ENCODE assay signal across 27 mouse cellular contexts in the genomic region with DNA sequence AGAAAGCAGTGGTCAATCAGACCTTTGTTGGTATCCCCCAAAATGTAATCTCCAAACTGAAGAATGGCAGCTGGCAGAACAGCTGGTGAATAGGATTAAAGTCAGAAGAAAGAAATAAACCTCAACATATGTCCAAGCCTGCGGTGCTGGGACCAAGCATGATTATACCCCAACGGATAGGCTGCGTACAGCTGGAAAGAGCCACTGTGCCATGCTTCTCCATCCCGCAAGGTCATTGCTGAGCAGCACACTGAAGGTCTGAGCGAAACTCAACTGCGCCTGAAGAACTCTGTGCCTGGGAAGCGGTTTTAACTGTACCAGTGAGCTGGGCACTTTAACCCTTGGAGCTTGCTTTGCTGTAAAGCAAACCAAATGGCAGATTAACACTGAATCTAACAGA.
DNase-seq lines count a peak whose midpoint lies in the region; ATAC-seq lines count a peak whose summit lies in the region.
"Had no signal": no experiment of that assay in that cellular context is flagged by ENCODE, and none has a peak within 500 bp of the region (broad histone marks: within the 10 kb centered on the region; RNA-seq: fewer than 3 reads in every experiment).

No protein-coding gene starts in this region.

- no peaks in the 10 kb centered on the region for H3K9me3 ChIP-seq in forebrain, embryonic 10.5 days
- no peaks in the 10 kb centered on the region for H3K9me3 ChIP-seq in forebrain, embryonic 13.5 days (replicated peaks)
- H3K9me3 ChIP-seq in midbrain, embryonic 12.5 days, result no peaks in the 10 kb centered on the region
- no peaks in the 10 kb centered on the region for H3K9me3 ChIP-seq in midbrain, embryonic 16.5 days (replicated peaks; ENCODE audit: control insufficient read depth, low read length, poor library complexity, severe bottlenecking)
- H3K9me3 ChIP-seq in midbrain, embryonic 14.5 days (ENCODE audit: control insufficient read depth, low read length), result no peaks in the 10 kb centered on the region
- H3K9me3 ChIP-seq: heart, embryonic 10.5 days; hindbrain, embryonic 13.5 days; lung, embryonic 15.5 days had no signal

- no peak overlapping the region for H3K9ac ChIP-seq in forebrain, embryonic 13.5 days
- no peak overlapping the region for H3K9ac ChIP-seq in midbrain, embryonic 12.5 days (replicated peaks)
- H3K9ac ChIP-seq in midbrain, embryonic 16.5 days (ENCODE audit: low read depth, low read length), result no peak overlapping the region
- no peak overlapping the region for H3K9ac ChIP-seq in midbrain, embryonic 14.5 days (replicated peaks; ENCODE audit: low read length)
- H3K9ac ChIP-seq: hindbrain, embryonic 13.5 days; lung, embryonic 15.5 days had no signal

- H3K36me3 ChIP-seq in forebrain, embryonic 10.5 days (replicated peaks), result no peaks in the 10 kb centered on the region
- no peaks in the 10 kb centered on the region for H3K36me3 ChIP-seq in forebrain, embryonic 13.5 days (ENCODE audit: poor library complexity, severe bottlenecking)
- no peaks in the 10 kb centered on the region for H3K36me3 ChIP-seq in midbrain, embryonic 12.5 days
- H3K36me3 ChIP-seq in midbrain, embryonic 16.5 days (ENCODE audit: control insufficient read depth, insufficient read depth, low read length), result no peaks in the 10 kb centered on the region
- H3K36me3 ChIP-seq in midbrain, embryonic 14.5 days (ENCODE audit: control insufficient read depth, insufficient read depth, low read length), result no peaks in the 10 kb centered on the region
- H3K36me3 ChIP-seq: heart, embryonic 10.5 days; hindbrain, embryonic 13.5 days; lung, embryonic 15.5 days had no signal

- H3K4me3 ChIP-seq in forebrain, embryonic 10.5 days, result no peak overlapping the region
- no peak overlapping the region for H3K4me3 ChIP-seq in forebrain, embryonic 13.5 days
- no peak overlapping the region for H3K4me3 ChIP-seq in midbrain, embryonic 12.5 days
- no peak overlapping the region for H3K4me3 ChIP-seq in midbrain, embryonic 16.5 days (ENCODE audit: low read depth, low read length)
- no peak overlapping the region for H3K4me3 ChIP-seq in midbrain, embryonic 14.5 days (replicated peaks; ENCODE audit: low read depth, low read length)
- H3K4me3 ChIP-seq: heart, embryonic 10.5 days; hindbrain, embryonic 13.5 days; lung, embryonic 15.5 days had no signal

- no peak overlapping the region for H3K4me2 ChIP-seq in forebrain, embryonic 13.5 days
- H3K4me2 ChIP-seq in midbrain, embryonic 12.5 days (replicated peaks), result no peak overlapping the region
- no peak overlapping the region for H3K4me2 ChIP-seq in midbrain, embryonic 16.5 days (ENCODE audit: low read length)
- no peak overlapping the region for H3K4me2 ChIP-seq in midbrain, embryonic 14.5 days (ENCODE audit: low read length)
- H3K4me2 ChIP-seq: hindbrain, embryonic 13.5 days; lung, embryonic 15.5 days had no signal

- H3K4me1 ChIP-seq in forebrain, embryonic 10.5 days, result peaks cover 62% of the 10 kb centered on the region
- H3K4me1 ChIP-seq in forebrain, embryonic 13.5 days, result peaks cover 54% of the 10 kb centered on the region
- H3K4me1 ChIP-seq in midbrain, embryonic 12.5 days, result peaks cover 35% of the 10 kb centered on the region
- peaks cover 17% of the 10 kb centered on the region for H3K4me1 ChIP-seq in midbrain, embryonic 16.5 days (ENCODE audit: control insufficient read depth, insufficient read depth, low read length)
- peaks cover 21% of the 10 kb centered on the region for H3K4me1 ChIP-seq in midbrain, embryonic 14.5 days (ENCODE audit: control insufficient read depth, insufficient read depth, low read length)

- H3K27ac ChIP-seq in forebrain, embryonic 10.5 days, result peak overlapping the region; percentile 12; the same call in 1 of the 2 replicates
- H3K27ac ChIP-seq in forebrain, embryonic 13.5 days, result no peak overlapping the region
- no peak overlapping the region for H3K27ac ChIP-seq in midbrain, embryonic 12.5 days (replicated peaks)
- no peak overlapping the region for H3K27ac ChIP-seq in midbrain, embryonic 16.5 days (ENCODE audit: low read length)
- no peak overlapping the region for H3K27ac ChIP-seq in midbrain, embryonic 14.5 days (replicated peaks; ENCODE audit: low read depth, low read length)
- H3K27ac ChIP-seq: heart, embryonic 10.5 days; hindbrain, embryonic 13.5 days; kidney, postnatal 0 days; lung, embryonic 15.5 days had no signal

- WGBS in forebrain, embryonic 10.5 days, result 74% methylated on average over 7 of the region's 7 CpGs
- WGBS in forebrain, embryonic 13.5 days, result 53% methylated on average over 7 of the region's 7 CpGs
- 37% methylated on average over 7 of the region's 7 CpGs for WGBS in midbrain, embryonic 12.5 days
- 38% methylated on average over 7 of the region's 7 CpGs for WGBS in midbrain, embryonic 16.5 days
- WGBS in midbrain, embryonic 14.5 days, result 36% methylated on average over 7 of the region's 7 CpGs

- H3K27me3 ChIP-seq in forebrain, embryonic 10.5 days (ENCODE audit: poor library complexity, severe bottlenecking), result no peaks in the 10 kb centered on the region
- no peaks in the 10 kb centered on the region for H3K27me3 ChIP-seq in forebrain, embryonic 13.5 days
- no peaks in the 10 kb centered on the region for H3K27me3 ChIP-seq in midbrain, embryonic 12.5 days
- H3K27me3 ChIP-seq in midbrain, embryonic 16.5 days (ENCODE audit: control insufficient read depth, insufficient read depth, low read depth, low read length), result no peaks in the 10 kb centered on the region
- no peaks in the 10 kb centered on the region for H3K27me3 ChIP-seq in midbrain, embryonic 14.5 days (ENCODE audit: control insufficient read depth, insufficient read depth, low read length)
- H3K27me3 ChIP-seq: CH12.LX; hindbrain, embryonic 13.5 days; lung, embryonic 15.5 days had no signal

- ATAC-seq in forebrain, embryonic 13.5 days, result no peak
- ATAC-seq in midbrain, embryonic 12.5 days (ENCODE audit: low FRiP score, low read depth), result peak; percentile 58; the same call in 1 of the 2 replicates
- ATAC-seq in midbrain, embryonic 16.5 days, result no peak
- ATAC-seq in midbrain, embryonic 14.5 days (ENCODE audit: low FRiP score, low TSS enrichment), result no peak
- ATAC-seq: activated CD4-positive, CD25-positive, alpha-beta regulatory T cell, adult 4 months; intestine, embryonic 16.5 days had no signal

- no peak for DNase-seq in forebrain, embryonic 10.5 days (ENCODE audit: extremely low spot score, low spot score)
- DNase-seq in midbrain, embryonic 14.5 days, result peak; percentile 36
- no peak for DNase-seq in layer of hippocampus, postnatal 25 days (ENCODE audit: extremely low spot score in 1 of 2, low spot score in 1 of 2)
- DNase-seq in adrenal gland, adult 2 months, result no peak
- DNase-seq: adrenal gland, adult 8-10 months; cerebellum, adult 8-10 months; cerebellum, postnatal 25 days; gastrocnemius, postnatal 25 days; heart, adult 11 months; heart, postnatal 4 days; kidney, adult 8-10 months; kidney, postnatal 4 days; layer of hippocampus, postnatal 36 days; left cerebral cortex, postnatal 4 days; lung, postnatal 36 days; right cerebral cortex, adult 18-20 months; right cerebral cortex, postnatal 4 days had no signal
